Mouse (Mus musculus) lung, adult 2 months (tissue): ENCODE measurements around the gene Gm49353.

Source experiments
- CTCF ChIP-seq: fragments of 200-500 bp; IDR thresholded peaks from 2 replicates; pipeline ENCODE4 v1.5.1; 2011; ENCODE audit warnings: mild to moderate bottlenecking, low read length, control low read depth; ENCODE audit not compliant: insufficient read depth
- POLR2A ChIP-seq: fragments of 200-500 bp; IDR thresholded peaks from 2 replicates; pipeline ENCODE4 v1.6.1; 2011; ENCODE audit warnings: low read depth, mild to moderate bottlenecking, control low read depth, low read length, borderline replicate concordance; ENCODE audit errors: extremely low read depth

- TF ChIP-seq POLR2A (no peak), CTCF (no peak)
These were observed 17.7 kb upstream of the Gm49353 start for GRCm38 (mm10) chr10:29181046-29181445.
